Mouse (Mus musculus) cortical plate, adult 2 months (tissue): ENCODE results near the gene Gm44502.

ENCODE experiments used
- CTCF ChIP-seq: fragments of 200-500 bp; IDR thresholded peaks from 2 replicates; pipeline ENCODE4 v1.5.1; 2011; ENCODE audit warnings: mild to moderate bottlenecking, control low read depth, low read length; ENCODE audit not compliant: insufficient read depth; ENCODE audit errors: extremely low read depth
- POLR2A ChIP-seq: fragments of 200-500 bp; IDR thresholded peaks from 2 replicates; pipeline ENCODE4 v1.6.1; 2011; ENCODE audit warnings: mild to moderate bottlenecking, low read length, control low read depth; ENCODE audit not compliant: insufficient read depth; ENCODE audit errors: extremely low read depth

GRCm38 (mm10) chr15:89384617-89385016, 44.9 kb downstream of the Gm44502 start, which contains the start of gene Klhdc7b:
- TF ChIP-seq POLR2A (no peak), CTCF (no peak)
